Comparison of ENCODE assay signal across 17 mouse cellular contexts in genomic region chr14:59809790-59810189, GRCm38 (mm10).
"Had no signal": no experiment of that assay in that cellular context is flagged by ENCODE, and none has a peak within 500 bp of the region (broad histone marks: within the 10 kb centered on the region; RNA-seq: fewer than 3 reads in every experiment).

No protein-coding gene starts in this region.

- H3K27me3 ChIP-seq: kidney, embryonic 15.5 days; liver, embryonic 13.5 days; lung, embryonic 15.5 days; neural tube, embryonic 15.5 days had no signal

- H3K9ac ChIP-seq: kidney, embryonic 15.5 days; liver, embryonic 13.5 days; liver, postnatal 0 days; lung, embryonic 15.5 days; neural tube, embryonic 15.5 days had no signal

- H3K27ac ChIP-seq: kidney, embryonic 15.5 days; liver, embryonic 13.5 days; lung, embryonic 15.5 days; midbrain, embryonic 10.5 days; neural tube, embryonic 15.5 days; stomach, postnatal 0 days had no signal

- DNase-seq: kidney, adult 2 months; kidney, postnatal 14 days; layer of hippocampus, postnatal 36 days; liver; liver, embryonic 13.5 days; liver, postnatal 0 days; lung, postnatal 36 days; midbrain, embryonic 14.5 days; right cerebral cortex, adult 18-20 months; right cerebral cortex, postnatal 25 days; thymus, postnatal 4 days had no signal

- H3K9me3 ChIP-seq: kidney, embryonic 15.5 days; liver, embryonic 13.5 days; lung, embryonic 15.5 days; midbrain, embryonic 10.5 days; neural tube, embryonic 15.5 days had no signal

- H3K4me3 ChIP-seq: kidney, embryonic 15.5 days; liver, embryonic 13.5 days; lung, embryonic 15.5 days; midbrain, embryonic 10.5 days; myocyte; neural tube, embryonic 15.5 days had no signal

- H3K36me3 ChIP-seq: kidney, embryonic 15.5 days; liver, embryonic 13.5 days; lung, embryonic 15.5 days; midbrain, embryonic 10.5 days; neural tube, embryonic 15.5 days had no signal

- H3K4me2 ChIP-seq: kidney, embryonic 15.5 days; liver, embryonic 13.5 days; lung, embryonic 15.5 days; neural tube, embryonic 15.5 days had no signal

- ATAC-seq: liver, postnatal 0 days had no signal
